Mouse (Mus musculus) adrenal gland, postnatal 25 days (tissue): ENCODE measurements around the gene Apba2. TPM values are rescaled to one million over a fixed set of nuclear protein-coding genes. Genes with fewer than 3 reads are reported as not detected.

ENCODE experiments used
- DNase-seq: peaks from one replicate; pipeline ENCODE4 v3.0.0; 2021; ENCODE audit warnings: mixed read lengths
- long read RNA-seq: library from polyadenylated mRNA; stranded (forward); transcript quantifications from one replicate; pipeline ENCODE4 v2.0.0, GENCODE M21; 2021
- total RNA-seq: library from RNA; stranded (reverse); gene quantifications from 2 replicates; pipeline ENCODE4 v1.2.3, GENCODE M21; 2021

Gene Apba2
- not detected in 2 replicates for total RNA-seq
- long read RNA-seq: 0 reads

DNA sequence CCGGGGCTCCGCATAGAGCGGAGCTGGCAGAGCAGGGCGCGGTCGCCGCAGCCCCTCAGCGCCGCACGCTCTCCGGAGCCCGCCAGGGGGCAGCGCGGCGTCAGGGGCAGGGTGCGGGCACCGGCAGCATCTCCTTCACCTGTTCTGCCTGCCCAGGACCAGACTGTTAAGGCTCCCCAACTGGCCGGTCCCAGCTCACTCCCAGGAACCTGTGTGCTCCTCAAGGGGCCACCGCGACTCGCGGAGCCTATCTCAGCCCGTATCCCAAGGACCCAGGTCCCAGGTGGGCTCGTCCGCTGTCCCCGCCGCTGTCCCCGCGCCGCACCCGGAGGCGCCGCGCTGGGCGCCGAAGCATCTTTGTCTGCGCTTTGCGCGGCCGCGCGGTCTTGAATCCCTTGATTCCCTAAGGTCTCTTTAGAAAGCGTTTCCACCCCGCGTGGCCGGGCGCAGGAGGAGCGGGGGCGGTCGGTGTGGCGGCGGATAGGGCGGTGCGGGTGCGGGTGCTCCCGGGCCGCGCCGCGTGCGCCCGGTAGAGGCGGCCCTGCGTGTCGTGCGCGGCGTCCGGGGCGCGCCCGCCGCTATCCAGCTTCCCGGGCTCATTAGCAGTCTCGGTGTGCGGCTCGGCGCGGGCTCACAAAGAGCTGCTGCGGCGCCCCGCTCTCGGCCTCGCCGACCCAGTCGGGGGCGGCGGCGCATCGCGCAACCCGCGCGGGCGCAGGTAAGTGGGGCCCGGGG lies at the start of gene Apba2:
TSS of gene Apba2 (plus strand) at position 171 of the 735 bp plus-strand sequence.
- DNase-seq: peak; percentile 45

DNA sequence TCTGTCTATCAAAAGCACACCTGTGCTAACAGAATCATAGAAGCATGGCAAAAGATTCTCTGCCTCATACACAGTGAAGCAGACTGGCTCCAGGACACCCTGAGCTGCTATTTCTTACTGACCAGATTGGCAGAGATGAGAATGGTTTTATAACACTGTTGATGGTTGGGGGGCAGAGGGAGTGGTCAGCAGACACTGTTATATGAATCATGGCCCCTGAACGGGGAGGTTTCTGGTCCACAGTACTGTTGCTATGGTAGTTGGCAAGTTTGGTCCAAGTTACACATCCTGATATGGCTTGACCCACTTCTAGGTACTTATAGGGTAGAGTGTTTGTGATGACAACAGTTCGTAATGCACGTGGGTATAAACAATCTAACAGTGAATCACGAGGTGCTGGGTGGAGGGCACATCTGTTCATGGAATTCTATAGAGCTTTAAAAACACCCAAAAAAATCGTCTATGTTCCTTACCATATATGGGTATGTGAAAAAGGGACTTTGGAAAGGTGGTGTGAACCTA lies 49.6 kb upstream of the Apba2 start:
- no peak for DNase-seq

DNA sequence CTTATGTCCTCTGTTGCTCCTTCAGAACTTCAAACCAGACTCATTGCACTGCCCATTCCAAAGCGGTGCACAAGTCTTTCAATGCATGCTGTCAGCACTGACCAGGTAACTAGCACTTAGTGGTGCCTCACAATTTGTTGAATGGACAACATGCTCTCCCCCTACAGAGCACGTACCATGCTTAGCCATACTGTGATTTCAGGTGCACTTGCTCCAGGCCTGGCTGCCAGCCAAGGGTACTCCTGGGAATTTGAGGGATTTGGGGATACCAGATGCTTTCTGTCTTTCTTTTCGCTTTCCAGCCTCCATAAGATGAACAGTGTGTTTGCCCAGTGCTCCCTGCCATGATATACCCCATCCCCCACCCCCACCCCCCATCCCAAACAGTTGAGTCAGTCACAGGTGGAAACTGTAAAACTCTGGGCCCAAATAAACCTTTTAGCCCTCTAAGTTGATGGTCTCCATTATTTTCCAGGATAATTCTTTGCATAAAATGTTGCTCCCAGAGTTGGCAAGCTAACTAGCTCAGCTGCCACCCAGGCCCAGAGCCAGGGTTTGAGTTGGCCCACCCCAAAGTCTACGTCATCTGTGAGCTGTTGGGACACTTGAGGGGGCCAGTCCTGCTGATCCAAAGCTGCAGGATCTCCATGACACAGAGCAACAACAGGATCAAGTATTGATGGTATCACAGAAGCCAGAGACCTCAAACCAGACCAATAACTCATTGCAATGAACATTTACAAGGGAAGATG lies 48.9 kb upstream of the Apba2 start:
- DNase-seq: no peak

DNA sequence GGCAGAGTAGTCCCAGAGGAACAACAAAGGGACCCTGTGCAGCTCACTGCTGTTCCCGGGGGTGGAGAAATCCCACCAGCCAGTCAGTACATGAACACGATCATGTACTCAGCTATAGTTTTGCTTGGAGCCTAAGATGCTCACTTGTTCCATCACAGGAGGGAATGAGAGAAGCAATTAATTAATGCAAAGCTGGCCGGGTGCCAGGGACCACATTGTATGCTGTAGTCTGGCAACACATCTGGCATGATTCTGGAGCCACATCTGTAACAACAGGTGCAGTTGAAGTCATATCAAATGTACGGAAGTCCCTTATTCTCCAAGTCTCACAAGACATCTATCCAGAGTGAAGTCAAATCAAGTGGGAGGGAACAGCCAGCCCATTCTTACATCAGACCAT lies 45.3 kb upstream of the Apba2 start:
- DNase-seq: no peak

DNA sequence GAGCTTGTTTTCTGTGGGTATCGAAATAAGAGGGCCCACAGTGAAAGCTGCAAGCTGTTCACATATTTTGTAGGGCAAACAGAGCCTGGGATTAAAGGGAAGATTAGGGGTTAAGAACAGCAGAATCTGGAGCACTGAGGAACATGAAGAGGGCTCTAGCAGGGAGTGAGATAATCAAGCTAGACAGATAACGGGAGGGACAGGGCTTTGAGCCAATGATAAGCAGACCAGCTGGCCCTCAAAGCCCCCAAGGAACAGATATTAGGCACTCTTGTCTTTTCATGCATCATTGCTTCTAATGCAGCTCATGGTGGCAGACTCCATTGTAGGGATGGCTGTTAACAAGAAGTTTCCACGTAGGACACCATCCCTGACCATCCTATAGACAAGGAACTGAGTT lies 44.8 kb upstream of the Apba2 start:
- DNase-seq: no peak

DNA sequence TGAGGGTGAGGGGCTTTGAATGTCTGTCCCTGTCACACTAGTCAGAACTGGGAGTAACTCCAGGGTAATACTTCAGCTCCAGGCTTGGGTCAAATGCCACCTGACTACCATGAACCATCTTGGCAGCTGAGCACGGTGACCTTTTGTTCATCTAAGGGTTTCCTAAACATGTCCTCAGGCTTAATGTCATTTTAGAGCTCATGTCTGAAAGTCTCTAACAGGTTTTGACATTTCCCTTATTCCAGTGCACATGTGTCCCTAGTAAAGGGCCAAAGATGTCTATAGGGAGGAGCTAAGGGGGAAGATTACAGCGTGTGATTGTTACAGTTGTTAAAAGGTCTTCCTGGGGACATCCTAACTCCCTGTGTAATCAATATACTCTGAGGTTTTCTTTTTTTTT lies 43.7 kb upstream of the Apba2 start:
- no peak for DNase-seq

DNA sequence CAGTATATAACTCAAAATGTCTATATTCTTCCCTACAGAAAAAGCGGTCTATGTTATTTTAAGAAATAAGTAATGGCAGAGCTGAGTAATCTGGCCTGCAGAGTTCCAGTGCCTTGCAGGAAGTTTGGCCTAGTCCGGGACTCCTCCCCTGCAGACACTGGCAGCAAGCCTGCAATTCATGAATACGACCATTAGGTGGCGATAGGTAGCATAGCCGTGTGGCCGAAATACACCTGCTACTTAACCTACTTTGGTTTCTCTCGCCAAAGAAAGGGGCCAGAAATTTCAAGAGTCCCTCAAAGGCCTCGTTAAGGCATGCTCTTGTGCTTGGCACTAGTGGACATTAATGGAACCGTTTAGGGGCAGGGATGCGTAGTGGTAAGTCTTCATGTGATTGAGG lies 4.1 kb upstream of the Apba2 start:
- DNase-seq: no peak

DNA sequence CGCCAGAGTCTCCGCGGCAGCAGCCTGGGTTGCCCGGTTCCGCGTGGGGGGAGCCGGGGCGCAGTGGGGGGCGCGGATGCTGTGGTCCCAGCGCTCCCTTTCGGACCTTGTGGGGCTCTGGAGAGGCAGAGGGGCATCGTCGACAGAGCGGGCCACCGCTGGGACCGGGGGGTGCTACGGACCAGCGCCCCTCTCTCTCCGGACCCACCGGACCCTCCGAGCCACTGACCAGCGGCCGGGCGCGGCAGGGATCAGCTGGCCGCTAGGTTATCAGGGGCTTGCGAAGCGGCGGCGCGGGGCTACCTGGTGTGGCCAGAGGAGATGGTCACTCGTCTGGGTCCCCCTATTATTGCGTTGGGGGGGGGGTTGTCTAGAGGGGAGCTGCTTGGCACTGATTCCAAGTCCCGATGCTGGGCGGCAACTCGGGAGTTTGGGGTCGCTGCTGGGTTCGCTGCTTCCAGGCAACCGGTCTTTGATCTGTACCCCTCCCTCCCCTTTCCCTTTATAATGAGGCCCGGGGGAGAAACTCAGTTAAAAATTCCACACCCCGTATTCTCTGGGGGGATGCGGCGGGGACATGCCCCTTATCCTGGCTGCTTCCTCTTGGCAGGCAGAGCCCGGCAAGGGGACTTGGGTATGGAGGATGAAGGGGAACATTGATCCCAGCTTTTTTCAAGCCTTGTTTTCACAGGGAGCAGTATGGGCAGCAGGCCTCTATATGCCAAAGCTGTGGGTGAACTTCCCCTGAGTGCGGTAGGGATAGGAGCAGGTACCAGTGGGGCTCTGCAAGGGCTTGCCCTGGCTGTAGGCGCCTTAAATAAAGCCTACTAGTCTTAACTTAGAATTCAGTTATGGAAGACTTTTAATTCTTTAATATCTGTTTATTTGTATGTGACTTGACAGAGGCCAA lies 1.0 kb downstream of the Apba2 start:
- DNase-seq: no peak

DNA sequence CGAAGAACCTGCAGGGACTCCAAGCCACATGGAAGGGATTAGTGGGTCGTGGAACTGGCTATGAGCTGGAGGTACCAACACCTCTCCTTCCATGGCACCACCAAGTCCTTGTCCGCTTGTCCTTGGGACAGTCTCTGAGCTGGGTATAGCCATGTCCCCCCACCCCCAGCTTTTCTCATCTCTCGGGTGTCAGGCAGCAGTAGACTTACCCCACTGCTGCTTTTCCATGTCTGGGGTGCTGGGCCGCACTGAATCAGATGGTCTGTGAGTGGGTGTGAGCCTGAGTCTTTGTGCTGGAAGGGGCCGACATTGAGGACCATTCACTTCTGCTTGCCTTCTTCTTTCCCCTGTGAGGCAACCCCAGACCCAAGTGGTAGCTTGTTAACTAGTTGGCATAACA lies 2.1 kb downstream of the Apba2 start:
- DNase-seq: no peak

DNA sequence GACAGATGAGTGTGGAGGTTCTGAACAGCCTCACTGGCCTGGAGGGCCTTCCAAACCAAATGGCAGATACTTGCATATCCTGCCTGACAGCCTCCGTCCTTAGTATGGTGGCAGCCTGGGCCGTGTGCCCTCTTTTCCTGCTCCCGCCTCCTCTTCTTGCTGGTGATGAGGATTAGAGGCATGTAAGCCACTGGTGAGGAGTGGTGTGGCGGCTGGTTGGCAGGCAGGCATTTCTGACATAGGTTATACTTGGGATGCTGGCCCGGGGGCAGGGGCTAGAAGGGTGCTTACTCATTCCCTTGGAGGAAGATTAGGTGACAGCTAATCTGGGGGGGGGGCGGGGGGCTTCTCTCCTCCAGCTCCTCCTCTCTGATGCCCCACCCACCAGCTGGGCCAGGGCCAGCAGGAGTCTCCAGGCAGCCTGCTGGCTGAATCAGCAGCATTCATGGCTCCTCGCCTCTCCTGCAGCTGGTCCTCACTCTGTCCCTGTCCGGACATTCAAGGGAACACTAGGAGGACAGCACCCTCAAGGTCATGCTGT lies 3.3 kb downstream of the Apba2 start:
- DNase-seq: peak; percentile 13

DNA sequence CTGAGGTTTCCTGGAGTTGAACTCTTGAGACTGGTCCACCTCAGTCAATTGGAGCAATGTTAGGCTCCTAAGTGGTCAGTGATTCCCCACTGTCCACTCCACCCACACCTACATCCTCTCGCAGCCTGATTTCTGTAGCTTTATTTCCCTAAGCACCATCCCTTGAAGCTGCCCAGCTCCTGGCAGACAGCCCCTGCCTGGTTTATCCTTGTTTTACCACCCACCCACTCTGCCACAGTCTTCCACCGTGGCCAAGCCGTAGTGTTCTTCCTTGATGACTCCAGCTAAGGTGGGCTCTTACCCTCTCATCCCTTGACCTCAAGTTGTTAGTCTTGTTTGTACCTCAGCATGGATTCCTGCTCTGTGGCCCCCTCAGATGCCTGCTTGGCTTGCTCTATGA lies 4.1 kb downstream of the Apba2 start:
- no peak for DNase-seq

DNA sequence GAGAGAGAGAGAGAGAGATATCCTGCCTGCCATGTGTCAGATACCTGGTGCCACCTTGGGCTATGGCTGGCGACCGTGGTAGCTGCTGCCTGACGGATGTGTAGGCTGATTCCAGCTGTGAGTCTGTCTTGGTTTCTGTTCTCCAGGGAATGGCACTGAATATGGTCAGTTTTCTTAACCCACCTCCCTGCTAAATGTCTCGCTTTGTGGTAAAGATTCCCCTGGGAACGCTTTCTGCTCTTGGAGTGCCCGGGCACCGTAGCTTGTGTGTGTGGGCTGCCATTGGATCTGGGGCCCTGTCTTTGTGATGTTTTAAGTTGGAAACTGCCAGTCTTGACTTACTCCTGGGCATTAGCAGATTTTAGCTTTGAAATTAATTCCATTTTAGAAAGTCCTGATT lies 7.3 kb downstream of the Apba2 start:
- DNase-seq: no peak

DNA sequence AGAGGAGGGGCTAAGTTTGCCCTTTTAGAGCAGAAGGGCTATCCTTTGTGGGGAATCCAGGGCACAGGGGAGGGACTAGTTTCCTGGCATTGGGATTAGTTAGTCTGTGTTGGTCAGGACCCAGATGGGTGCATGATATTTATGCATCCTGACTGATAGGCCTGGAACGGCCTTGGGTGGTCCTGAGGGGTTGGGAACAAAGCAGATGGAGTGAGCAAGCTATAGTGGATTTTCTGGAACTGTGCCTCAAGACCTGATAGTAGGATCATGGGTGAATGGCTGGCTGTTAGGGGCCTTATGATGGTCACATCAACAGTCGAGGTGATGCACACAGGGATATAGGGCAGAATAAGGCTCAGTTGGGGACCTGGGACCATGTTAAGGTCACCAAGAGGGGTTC lies 8.4 kb downstream of the Apba2 start:
- no peak for DNase-seq

DNA sequence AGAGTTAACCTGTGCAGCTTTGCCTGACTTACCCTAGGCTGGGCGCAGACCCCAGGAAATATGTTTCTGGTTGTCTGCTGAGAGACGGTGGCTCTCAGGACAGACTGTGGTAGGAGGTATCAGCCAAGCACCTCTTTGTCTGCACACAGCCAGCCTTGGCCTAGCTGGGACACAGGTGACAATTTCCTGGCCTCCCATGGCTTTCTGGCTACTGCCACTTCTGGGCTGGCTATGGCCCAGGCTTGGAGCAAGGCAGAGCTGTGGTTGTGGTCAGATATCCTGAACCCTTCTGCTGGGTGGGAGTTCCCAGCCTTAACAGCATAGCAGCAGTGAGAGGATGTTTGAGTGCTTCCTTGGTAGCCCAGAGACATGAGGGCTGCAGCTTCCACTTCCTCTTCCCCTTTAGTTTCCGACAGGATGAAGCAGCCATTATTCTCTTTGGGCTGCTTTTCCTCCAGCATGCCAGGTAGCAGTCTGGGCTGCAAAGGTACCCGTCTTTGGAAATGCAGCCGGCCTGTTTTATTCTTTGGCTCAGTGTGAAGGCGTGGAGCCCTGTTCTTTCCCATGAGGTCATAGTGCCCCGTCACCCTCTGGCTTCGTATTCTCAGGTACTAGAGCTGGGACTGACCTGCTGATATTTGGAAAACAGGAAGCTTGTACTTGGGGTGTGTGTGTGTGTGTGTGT lies 9.2 kb downstream of the Apba2 start:
- no peak for DNase-seq

DNA sequence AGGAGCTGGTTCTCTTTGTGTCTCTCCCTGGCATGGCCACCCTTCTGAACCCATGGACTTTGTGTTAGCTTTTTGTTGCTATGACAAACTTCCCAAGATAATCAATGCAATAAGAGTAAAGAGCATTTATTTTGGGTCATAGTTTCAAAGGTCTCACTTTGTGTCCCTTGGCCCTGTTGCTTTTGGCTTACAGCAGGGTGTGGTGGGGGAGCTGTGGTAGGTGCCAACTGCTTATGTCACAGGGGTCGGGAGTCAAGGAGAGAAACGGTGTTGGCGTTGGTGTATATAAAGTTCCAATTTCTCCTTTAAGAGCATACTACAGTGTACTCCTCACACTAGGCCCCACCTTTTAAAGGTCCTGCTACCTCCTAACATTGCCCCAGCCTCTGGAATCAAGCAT lies 12.1 kb downstream of the Apba2 start:
- no peak for DNase-seq

DNA sequence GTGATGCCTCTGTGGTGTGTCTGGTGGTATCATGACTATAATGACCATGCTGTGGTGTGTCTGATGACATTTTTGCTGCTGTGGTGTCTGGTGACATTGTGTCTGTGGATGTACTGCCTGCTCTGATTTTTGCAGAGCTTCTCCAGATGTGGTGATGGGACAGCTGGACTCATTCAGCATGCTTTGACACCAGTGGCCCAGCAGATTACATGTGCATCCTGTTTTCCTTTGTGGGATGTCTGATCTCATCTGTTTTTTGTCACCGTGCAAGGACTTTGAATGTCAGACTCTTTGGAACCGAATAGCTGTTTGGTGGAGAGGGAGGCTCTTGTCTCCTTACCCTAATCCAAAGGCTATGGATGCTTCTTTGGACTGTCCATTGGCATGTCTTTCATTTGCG lies 13.8 kb downstream of the Apba2 start:
- DNase-seq: no peak

DNA sequence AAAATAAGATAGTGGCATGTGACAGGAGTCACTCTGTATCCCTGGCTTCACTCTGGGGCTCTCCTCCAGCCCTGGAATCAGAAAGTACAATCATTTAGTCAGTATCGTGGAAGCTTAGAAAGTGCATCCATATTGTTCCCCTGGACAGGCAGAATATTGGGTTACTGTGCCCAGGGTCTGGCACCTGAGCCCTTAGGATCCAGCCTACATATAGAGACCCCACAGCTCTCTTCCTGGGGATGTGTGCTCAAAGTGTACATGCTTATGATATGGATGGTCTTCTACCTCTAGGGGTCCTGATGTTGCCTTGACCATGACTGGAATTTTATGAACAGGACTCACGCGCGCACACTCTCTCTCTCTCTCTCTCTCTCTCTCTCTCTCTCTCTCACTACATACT lies 14.4 kb downstream of the Apba2 start:
- no peak for DNase-seq

DNA sequence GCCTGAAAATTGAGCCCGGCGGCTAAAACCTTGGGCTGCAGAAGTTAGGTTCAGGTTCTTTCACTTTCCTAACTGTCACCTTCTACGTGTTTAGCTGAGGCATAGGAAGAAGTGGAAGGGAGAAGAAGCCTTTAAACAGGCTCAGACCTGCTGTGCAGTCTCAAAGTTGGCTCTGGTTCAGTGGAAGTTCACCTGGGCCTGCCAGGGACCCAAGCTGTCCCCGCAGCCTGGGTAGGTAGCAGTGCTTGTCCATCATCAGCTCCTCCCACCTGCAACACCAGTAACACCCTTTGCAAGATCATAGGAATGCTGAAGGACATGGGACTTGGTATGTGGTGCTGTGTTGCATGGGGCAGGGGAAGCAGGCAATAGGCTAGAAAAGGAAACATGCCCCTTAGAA lies 17.6 kb downstream of the Apba2 start:
- no peak for DNase-seq

DNA sequence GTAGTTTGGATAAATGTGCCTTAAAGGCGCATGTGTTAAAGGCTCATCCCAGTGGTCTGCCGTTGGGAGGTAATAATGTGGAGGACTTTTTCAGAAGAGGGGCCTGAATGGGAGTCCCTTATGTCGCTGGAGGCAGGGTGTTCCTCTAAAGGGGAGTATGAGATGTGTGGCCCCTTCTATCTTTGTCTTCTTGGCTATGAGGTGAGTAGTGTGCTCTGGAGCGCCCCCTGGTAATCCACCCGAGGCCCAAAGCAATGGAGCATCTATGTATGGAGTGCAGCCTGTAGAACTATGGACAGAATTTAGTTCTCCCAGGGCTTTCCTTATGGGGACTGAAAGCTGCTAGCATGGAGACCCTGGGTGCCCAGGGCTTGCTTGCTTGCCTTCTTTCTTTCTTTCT lies 18.0 kb downstream of the Apba2 start:
- no peak for DNase-seq

DNA sequence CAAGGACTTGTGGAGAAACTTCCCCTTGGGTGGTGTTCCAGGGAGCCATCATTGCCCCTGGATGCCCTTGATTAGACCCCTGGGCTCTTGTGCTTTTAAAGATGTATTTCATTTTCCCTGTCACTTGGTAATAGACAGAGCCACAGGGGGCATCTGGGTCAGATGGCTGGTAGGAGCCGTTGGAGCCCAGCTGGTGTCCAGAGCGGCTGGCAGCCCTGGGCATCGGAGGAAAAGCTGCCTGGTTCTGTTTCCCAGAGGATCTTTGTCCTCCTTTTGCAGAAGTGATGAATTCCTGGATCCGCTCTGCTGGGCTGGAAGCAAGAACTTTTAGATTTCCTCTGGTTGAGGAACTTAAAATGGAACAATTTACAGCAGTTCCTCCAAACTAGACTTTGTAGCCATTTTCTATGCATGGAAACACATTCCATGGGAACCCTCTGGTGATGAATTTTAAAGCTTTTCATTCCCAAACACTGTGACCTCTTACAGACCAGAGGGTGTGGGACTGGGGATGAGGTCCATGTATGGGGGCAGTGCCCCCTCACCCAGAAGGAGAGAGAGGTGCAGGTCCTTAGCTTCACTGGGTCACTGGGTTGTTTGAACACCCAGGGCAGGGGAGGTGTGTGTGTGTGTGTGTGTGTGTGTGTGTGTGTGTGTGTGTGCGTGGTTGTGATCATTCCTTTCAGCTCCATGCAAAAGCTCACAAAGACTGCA lies 20.3 kb downstream of the Apba2 start:
- DNase-seq: no peak

DNA sequence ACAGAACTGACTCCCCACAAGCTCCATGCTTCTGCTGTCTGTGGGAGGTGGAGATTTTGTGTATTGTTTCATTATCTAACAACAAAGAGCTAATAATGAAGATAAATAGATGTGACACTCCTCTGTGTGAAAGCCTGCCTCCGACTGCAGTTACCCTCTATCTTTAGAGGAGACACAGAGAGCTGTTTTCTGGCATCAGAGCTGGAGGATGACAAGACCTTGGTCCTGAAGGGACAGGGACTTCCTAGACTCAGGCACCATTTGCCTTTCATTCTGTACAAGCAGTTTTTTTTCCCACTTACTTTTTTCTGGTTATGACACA lies 20.9 kb downstream of the Apba2 start:
- DNase-seq: no peak
